Mouse (Mus musculus): ENCODE results near the gene Fbxl5. TPM values are rescaled to one million over a fixed set of nuclear protein-coding genes. Genes with fewer than 3 reads are reported as not detected.

The Fbxl5 gene
- polyA plus RNA-seq, 1 experiment from 2014 or later, result 56.4 TPM

DNA sequence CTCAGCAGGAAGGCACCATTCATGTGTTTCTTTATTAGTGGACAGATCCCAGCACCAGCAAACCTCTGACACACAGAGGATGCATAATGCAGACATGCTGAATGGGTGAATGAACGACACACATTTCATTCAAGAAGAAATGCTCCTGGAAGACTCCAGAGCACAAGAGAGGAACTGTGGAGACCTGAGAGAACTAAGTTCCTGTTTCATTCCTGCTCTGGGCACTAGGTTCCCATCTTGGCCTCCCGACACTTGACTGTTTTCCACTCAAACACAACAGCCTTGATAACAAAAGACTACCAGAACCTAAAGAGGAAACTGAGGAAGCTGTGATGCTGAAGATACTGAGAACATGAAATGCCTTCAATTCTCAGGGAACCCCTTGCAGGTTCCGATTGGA, 26.8 kb upstream of the Fbxl5 start:
- Histone ChIP-seq H3K9me3 (no peaks in the 10 kb centered on the region), H3K4me1 (no peaks in the 10 kb centered on the region), H3K9ac (no peak overlapping the region), H3K4me3 (replicated peaks) (no peak overlapping the region), H3K27ac (no peak overlapping the region), H3K36me3 (no peaks in the 10 kb centered on the region), H3K4me2 (no peak overlapping the region), H3K27me3 (replicated peaks) (no peaks in the 10 kb centered on the region)
- ATAC-seq (ENCODE audit: insufficient read depth, low FRiP score, low read depth), result no peak
- 86% methylated on average over 3 of the region's 3 CpGs for WGBS

DNA sequence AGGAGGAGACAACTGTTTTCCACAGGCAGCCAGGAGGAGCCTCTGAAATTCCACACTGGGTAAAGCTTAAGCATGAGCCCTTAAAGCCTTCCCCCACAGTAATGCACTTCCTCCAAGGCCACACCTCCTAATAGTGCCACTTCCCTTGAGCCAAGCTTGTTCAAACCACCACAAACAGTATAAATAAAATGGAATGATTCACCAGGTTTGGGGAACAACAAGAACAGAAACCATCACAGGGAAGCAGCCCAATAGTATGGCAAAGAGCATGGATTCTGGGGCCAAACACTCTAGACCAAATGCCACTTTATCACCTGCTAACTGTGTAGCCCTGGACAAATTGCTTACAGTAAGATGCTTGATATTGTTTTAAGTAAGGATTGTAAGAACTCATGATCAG, 26.1 kb upstream of the Fbxl5 start:
- no peak overlapping the region for H3K27ac ChIP-seq
- no peak for ATAC-seq (ENCODE audit: insufficient read depth, low FRiP score, low read depth)
- H3K4me2 ChIP-seq, result no peak overlapping the region
- no peaks in the 10 kb centered on the region for H3K4me1 ChIP-seq
- H3K27me3 ChIP-seq (replicated peaks), result no peaks in the 10 kb centered on the region
- no peak overlapping the region for H3K9ac ChIP-seq
- no peak overlapping the region for H3K4me3 ChIP-seq (replicated peaks)
- no peaks in the 10 kb centered on the region for H3K36me3 ChIP-seq
- H3K9me3 ChIP-seq, result no peaks in the 10 kb centered on the region

DNA sequence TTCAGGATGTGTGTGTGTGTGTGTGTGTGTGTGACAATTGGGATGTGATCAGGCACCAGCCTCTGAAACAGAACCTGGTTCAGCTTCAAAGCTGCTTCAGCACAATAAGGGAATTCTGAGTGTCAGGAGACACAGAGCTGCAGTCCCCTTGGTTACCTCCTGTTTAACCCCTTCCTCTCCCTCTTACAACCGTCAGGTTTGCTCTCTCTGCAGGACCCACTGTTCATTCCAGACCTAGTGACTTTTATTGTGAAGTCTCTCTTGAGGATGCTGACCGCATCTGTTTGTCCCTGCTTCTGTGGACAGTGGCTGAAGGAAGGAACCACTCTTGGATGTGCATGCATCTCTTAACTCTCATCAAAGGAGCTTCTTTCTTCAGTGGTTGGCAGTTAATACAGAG, 24.8 kb upstream of the Fbxl5 start:
- Histone ChIP-seq H3K36me3 (no peaks in the 10 kb centered on the region), H3K27me3 (replicated peaks) (no peaks in the 10 kb centered on the region), H3K4me1 (no peaks in the 10 kb centered on the region), H3K27ac (no peak overlapping the region), H3K9ac (no peak overlapping the region), H3K4me2 (no peak overlapping the region), H3K9me3 (no peaks in the 10 kb centered on the region), H3K4me3 (replicated peaks) (no peak overlapping the region)
- 32% methylated on average over 2 of the region's 2 CpGs for WGBS
- ATAC-seq (ENCODE audit: insufficient read depth, low FRiP score, low read depth), result no peak

DNA sequence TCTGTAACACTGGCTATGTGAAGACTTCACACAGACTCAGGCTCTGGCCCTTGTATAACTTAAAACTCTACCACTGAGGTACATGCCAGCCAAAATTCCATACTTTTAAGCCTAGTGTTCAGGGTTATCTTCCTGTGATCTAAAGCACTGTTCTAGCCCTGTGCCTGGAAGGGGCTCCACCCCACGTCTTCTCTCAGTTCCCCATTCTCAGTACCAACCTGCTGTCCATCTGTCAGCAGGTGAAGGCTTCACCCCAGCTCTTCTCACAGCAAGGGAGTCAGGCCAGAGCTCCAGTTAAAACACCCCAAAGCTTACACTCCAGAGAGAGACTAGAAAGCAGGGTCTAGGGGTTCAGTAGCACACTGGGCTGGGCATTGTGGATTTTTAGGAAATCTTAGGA, 24.2 kb upstream of the Fbxl5 start:
- 51% methylated on average over 1 of the region's 1 CpGs for WGBS
- no peak for ATAC-seq (ENCODE audit: insufficient read depth, low FRiP score, low read depth)

DNA sequence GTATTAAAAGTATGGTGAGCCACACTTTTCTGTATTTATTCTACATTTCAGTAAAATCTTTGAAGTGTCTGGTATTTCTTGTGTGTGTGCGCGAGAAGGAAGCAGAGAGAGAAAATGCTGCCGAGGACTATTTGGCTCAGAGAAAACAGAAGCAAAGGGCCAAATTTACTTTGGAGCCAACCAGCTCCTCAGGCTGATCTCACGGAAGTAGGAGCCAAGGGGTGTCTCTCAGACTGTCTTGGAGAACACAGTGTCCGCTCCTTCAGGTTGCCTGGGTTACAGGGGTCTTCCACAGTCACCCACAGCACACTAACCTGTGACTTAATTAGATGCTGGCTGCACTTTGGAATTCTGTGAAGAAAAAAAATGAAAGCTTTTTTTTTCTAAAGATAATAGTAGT, 23.6 kb upstream of the Fbxl5 start:
- ATAC-seq (ENCODE audit: insufficient read depth, low FRiP score, low read depth), result no peak
- Histone ChIP-seq H3K4me2 (no peak overlapping the region), H3K9me3 (no peaks in the 10 kb centered on the region), H3K9ac (no peak overlapping the region), H3K27me3 (replicated peaks) (no peaks in the 10 kb centered on the region), H3K4me3 (replicated peaks) (no peak overlapping the region), H3K36me3 (no peaks in the 10 kb centered on the region), H3K4me1 (no peaks in the 10 kb centered on the region), H3K27ac (no peak overlapping the region)
- 77% methylated on average over 5 of the region's 5 CpGs for WGBS

More for the DNA sequence above, 24.2 kb upstream of the Fbxl5 start:
- no peak overlapping the region for H3K4me3 ChIP-seq (replicated peaks)
- no peaks in the 10 kb centered on the region for H3K4me1 ChIP-seq
- H3K27me3 ChIP-seq (replicated peaks), result no peaks in the 10 kb centered on the region
- H3K9me3 ChIP-seq, result no peaks in the 10 kb centered on the region
- H3K9ac ChIP-seq, result no peak overlapping the region
- no peak overlapping the region for H3K27ac ChIP-seq
- H3K4me2 ChIP-seq, result no peak overlapping the region
- H3K36me3 ChIP-seq, result no peaks in the 10 kb centered on the region

DNA sequence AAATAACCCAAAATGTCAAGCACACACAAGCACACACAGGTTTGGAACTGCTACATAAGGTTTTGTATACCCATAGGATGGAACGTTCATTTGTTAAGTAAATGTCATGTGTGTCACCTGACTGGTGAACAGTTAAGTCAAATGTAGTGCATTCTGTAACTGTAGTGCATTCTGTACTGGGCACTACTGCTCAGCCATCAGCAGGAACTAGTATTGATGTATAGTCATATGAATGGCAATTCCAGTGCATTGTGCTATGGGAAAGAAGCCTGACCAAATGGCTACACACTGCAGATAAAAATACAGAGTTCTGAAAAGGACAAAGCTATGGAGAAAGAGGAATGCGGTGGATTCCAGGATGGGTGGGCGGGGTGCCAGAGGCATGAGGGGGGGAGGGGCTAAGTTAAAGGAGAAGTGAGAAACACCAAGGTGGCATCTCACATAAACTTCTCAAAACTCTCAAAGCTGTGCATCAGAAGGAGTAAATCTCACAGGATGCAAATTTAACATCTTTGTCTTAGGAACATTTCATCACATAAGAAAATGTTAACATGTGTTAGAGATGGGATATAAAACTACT, 21.2 kb upstream of the Fbxl5 start:
- ATAC-seq (ENCODE audit: insufficient read depth, low FRiP score, low read depth), result no peak
- H3K9ac ChIP-seq, result no peak overlapping the region
- no peaks in the 10 kb centered on the region for H3K9me3 ChIP-seq
- H3K4me3 ChIP-seq (replicated peaks), result no peak overlapping the region
- WGBS, result 67% methylated on average over 3 of the region's 3 CpGs
- no peaks in the 10 kb centered on the region for H3K36me3 ChIP-seq
- H3K4me1 ChIP-seq, result no peaks in the 10 kb centered on the region
- no peaks in the 10 kb centered on the region for H3K27me3 ChIP-seq (replicated peaks)
- no peak overlapping the region for H3K27ac ChIP-seq
- no peak overlapping the region for H3K4me2 ChIP-seq

DNA sequence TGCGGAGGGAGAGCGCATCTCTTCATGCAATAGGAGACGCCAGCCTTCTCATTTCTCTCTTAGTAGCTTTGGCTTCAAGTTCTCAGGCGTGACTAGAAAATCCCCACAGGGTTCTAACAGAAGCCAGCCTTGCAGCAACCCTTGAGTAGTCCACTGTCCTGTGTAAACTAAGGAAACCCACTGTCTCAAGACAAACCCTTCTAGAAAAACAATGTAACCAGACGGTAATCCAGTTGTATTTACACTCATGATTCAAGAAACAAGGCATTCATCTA, 20.5 kb upstream of the Fbxl5 start:
- no peaks in the 10 kb centered on the region for H3K27me3 ChIP-seq (replicated peaks)
- WGBS, result 71% methylated on average over 5 of the region's 5 CpGs
- no peaks in the 10 kb centered on the region for H3K4me1 ChIP-seq
- H3K27ac ChIP-seq, result no peak overlapping the region
- H3K4me2 ChIP-seq, result peak overlapping the region; percentile 37
- H3K9ac ChIP-seq, result no peak overlapping the region
- H3K4me3 ChIP-seq (replicated peaks), result no peak overlapping the region
- no peaks in the 10 kb centered on the region for H3K36me3 ChIP-seq
- no peaks in the 10 kb centered on the region for H3K9me3 ChIP-seq
- no peak for ATAC-seq (ENCODE audit: insufficient read depth, low FRiP score, low read depth)

DNA sequence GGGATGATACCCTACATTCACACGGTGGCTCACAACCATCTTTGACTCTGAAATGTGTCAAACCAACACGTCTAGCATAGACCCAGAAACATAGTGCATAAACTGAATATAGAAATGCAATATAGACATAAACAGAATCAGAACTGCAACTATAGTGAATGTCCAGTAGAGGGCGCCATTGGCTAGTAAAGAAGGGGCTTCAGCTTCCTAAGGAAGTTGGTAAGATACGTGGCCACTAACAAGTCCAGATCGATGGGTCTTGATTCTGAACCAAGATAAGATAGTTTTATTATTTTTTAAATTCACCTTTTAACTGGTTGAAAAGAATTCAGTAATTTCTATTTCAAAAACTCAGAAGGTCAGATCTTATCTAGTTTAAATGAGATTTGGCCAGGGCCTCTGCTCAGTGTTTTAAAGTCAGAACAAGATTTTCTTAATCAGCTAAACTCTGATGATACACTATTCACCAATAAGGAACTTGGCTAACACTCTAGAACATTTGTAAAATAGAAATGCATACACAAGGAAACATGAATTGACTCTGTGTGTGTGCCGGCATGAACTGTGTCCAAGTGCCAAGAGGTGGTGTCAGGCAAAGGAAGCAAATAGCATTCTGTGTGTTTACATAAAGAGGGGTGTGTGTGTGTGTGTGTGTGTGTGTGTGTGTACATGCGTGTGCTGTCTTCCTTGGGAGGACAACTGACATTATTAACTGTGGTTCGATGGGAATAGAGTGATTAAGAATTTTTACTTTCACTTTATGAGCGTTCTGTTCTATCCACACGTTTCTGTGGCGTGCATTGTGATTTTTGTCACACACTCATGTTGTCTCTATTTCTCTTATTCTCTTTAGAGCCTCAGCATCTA, 19.9 kb upstream of the Fbxl5 start:
- peak overlapping the region; percentile 37 for H3K4me2 ChIP-seq
- no peak overlapping the region for H3K27ac ChIP-seq
- no peak overlapping the region for H3K4me3 ChIP-seq (replicated peaks)
- no peak overlapping the region for H3K9ac ChIP-seq
- ATAC-seq (ENCODE audit: insufficient read depth, low FRiP score, low read depth), result no peak
- H3K27me3 ChIP-seq (replicated peaks), result no peaks in the 10 kb centered on the region
- no peaks in the 10 kb centered on the region for H3K36me3 ChIP-seq
- WGBS, result 36% methylated on average over 11 of the region's 11 CpGs
- no peaks in the 10 kb centered on the region for H3K4me1 ChIP-seq
- H3K9me3 ChIP-seq, result no peaks in the 10 kb centered on the region

DNA sequence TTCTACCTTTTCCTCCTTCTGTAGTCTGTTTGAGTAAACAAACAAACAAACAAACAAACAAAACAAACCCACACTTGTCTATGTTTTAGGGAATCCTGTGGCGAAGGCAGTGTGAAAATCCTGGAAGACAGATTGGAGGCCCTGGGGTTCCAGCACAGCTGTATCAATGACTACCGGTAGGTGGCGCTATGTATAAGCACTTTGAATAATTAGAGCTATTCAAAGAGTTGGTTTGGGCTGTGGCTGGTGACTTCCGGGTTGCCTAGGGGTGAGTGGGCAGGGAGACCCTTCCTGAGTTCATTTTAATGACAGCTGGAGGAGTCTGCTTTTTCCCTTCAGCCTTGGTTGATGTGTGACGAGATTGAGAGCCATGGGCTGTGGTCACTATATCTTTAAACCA, 15.9 kb upstream of the Fbxl5 start:
- 51% methylated on average over 5 of the region's 5 CpGs for WGBS

DNA sequence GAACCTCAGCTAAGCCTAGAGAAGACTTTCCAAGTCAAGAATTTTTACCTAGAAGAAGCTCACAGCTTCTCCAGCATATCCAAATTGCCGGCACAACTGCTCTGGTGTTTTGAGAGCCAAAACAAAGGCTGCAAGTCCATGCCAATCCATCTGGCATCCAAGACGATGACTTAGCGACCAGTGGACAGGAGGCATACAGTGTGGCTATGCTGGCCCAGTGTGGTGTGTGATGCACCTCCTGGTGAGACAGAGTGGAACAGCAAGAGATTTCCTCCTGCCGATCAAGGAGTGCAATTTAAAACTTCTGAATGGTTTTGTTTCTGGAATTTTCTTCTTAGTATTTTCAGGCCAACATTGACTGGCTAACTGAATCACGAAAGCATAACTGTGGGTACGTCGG, 15.2 kb upstream of the Fbxl5 start:
- H3K4me2 ChIP-seq, result no peak overlapping the region
- no peak overlapping the region for H3K4me3 ChIP-seq (replicated peaks)
- H3K9ac ChIP-seq, result no peak overlapping the region
- H3K27me3 ChIP-seq (replicated peaks), result no peaks in the 10 kb centered on the region
- no peak overlapping the region for H3K27ac ChIP-seq
- H3K9me3 ChIP-seq, result no peaks in the 10 kb centered on the region
- ATAC-seq (ENCODE audit: insufficient read depth, low FRiP score, low read depth), result no peak
- H3K36me3 ChIP-seq, result no peaks in the 10 kb centered on the region
- 89% methylated on average over 7 of the region's 7 CpGs for WGBS
- no peaks in the 10 kb centered on the region for H3K4me1 ChIP-seq

More for the DNA sequence above, 15.9 kb upstream of the Fbxl5 start:
- Histone ChIP-seq H3K36me3 (no peaks in the 10 kb centered on the region), H3K4me1 (no peaks in the 10 kb centered on the region), H3K9ac (no peak overlapping the region), H3K27ac (no peak overlapping the region), H3K27me3 (replicated peaks) (no peaks in the 10 kb centered on the region), H3K4me2 (no peak overlapping the region), H3K4me3 (replicated peaks) (no peak overlapping the region), H3K9me3 (no peaks in the 10 kb centered on the region)
- ATAC-seq (ENCODE audit: insufficient read depth, low FRiP score, low read depth), result no peak

DNA sequence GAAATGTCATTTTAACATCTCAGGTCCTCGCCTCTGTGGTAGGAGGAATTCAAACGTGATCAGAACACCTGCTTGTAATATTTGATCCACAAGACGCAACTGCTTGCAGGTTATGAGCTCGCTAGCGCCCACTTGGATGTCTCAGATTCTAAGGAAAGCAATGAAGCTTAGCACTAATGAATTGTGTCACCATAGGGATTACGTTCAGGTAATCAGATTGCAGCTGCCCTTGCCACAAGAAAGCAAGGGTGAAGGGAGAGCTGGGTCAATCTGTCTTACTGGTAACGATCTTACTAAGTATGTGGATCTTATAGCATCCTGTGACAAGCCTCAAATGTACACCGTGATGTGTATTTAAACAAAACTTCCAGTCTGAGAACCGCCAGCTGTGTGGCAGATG, 5.9 kb upstream of the Fbxl5 start:
- no peaks in the 10 kb centered on the region for H3K9me3 ChIP-seq
- 52% methylated on average over 9 of the region's 9 CpGs for WGBS
- no peak for ATAC-seq (ENCODE audit: insufficient read depth, low FRiP score, low read depth)
- no peak overlapping the region for H3K4me3 ChIP-seq (replicated peaks)
- H3K9ac ChIP-seq, result no peak overlapping the region
- no peak overlapping the region for H3K27ac ChIP-seq
- H3K27me3 ChIP-seq (replicated peaks), result no peaks in the 10 kb centered on the region
- H3K4me1 ChIP-seq, result no peaks in the 10 kb centered on the region
- H3K36me3 ChIP-seq, result no peaks in the 10 kb centered on the region
- H3K4me2 ChIP-seq, result no peak overlapping the region

DNA sequence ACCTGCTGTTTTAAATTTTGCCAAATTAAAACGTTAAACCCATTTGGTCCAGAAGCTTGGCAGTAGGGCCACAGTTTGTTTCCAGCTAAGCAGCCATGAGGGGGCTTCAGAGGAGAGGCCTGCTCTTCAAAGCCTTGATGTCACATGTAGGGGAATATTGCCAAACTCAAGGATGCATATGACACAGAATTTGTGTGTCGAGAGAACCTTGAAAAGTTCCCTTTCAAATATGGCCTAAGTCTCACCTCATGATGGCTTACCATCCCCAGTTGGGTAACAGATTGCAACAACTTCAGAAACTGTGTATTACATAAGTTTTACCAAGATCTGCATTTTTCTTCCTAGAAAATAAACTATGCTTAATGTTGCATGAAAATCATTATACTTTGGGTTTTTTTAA, 5.4 kb upstream of the Fbxl5 start:
- no peak overlapping the region for H3K27ac ChIP-seq
- no peak overlapping the region for H3K9ac ChIP-seq
- H3K27me3 ChIP-seq (replicated peaks), result no peaks in the 10 kb centered on the region
- H3K4me2 ChIP-seq, result no peak overlapping the region
- H3K36me3 ChIP-seq, result no peaks in the 10 kb centered on the region
- H3K9me3 ChIP-seq, result no peaks in the 10 kb centered on the region
- H3K4me3 ChIP-seq (replicated peaks), result no peak overlapping the region
- WGBS, result 81% methylated on average over 2 of the region's 2 CpGs
- no peak for ATAC-seq (ENCODE audit: insufficient read depth, low FRiP score, low read depth)
- H3K4me1 ChIP-seq, result no peaks in the 10 kb centered on the region

DNA sequence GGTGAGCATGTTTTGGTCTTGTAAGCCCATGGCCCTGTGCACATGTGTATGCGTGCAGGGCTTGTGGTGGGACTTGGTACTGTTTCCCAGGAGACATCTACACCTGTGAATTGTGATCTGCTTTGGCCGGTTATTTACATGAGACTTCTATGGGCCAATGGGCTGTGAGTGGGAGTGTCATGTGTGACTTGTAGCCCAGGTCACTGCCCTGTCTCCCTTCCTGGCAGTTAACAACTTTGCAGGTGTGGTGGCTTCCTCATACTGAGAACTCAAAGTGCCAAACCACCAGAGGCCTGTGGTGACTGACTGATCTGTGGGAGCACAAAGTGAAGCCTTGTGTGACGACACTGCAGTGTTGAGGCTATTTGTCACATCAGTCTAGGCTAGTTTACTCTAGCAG, 3.1 kb upstream of the Fbxl5 start:
- Histone ChIP-seq H3K36me3 (no peaks in the 10 kb centered on the region), H3K4me2 (no peak overlapping the region), H3K9ac (no peak overlapping the region), H3K27ac (no peak overlapping the region), H3K27me3 (replicated peaks) (no peaks in the 10 kb centered on the region), H3K4me3 (replicated peaks) (no peak overlapping the region), H3K9me3 (no peaks in the 10 kb centered on the region), H3K4me1 (no peaks in the 10 kb centered on the region)
- 77% methylated on average over 3 of the region's 3 CpGs for WGBS
- ATAC-seq (ENCODE audit: insufficient read depth, low FRiP score, low read depth), result no peak

Measured in stomach, embryonic 15.5 days (tissue).